Comparison of ENCODE assay signal across 9 mouse cellular contexts in genomic region chr9:62549809-62550208, GRCm38 (mm10). TPM values are rescaled to one million over a fixed set of nuclear protein-coding genes. Genes with fewer than 3 reads are reported as not detected.
DNase-seq lines count a peak whose midpoint lies in the region; ATAC-seq lines count a peak whose summit lies in the region.
"Had no signal": no experiment of that assay in that cellular context is flagged by ENCODE, and none has a peak within 500 bp of the region (broad histone marks: within the 10 kb centered on the region; RNA-seq: fewer than 3 reads in every experiment).

No protein-coding gene starts in this region.

- no peak overlapping the region for H3K4me3 ChIP-seq in forebrain, embryonic 16.5 days (replicated peaks; ENCODE audit: low read length)
- H3K4me3 ChIP-seq: limb, embryonic 15.5 days had no signal

- WGBS in forebrain, embryonic 16.5 days: 2% methylated on average over 8 of the region's 8 CpGs

- H3K27ac ChIP-seq in forebrain, embryonic 16.5 days (ENCODE audit: low read length): no peak overlapping the region
- H3K27ac ChIP-seq: limb, embryonic 15.5 days had no signal

- H3K4me2 ChIP-seq in forebrain, embryonic 16.5 days (ENCODE audit: low read length): no peak overlapping the region
- H3K4me2 ChIP-seq: limb, embryonic 15.5 days had no signal

- no peaks in the 10 kb centered on the region for H3K9me3 ChIP-seq in forebrain, embryonic 16.5 days (ENCODE audit: control insufficient read depth, low read length)
- H3K9me3 ChIP-seq: limb, embryonic 15.5 days had no signal

- DNase-seq in MN1 (ENCODE audit: low spot score): peak; percentile 90
- peak; percentile 97 for DNase-seq in cerebellum, adult 11 months
- DNase-seq in heart, postnatal 4 days: peak; percentile 95
- peak; percentile 90 for DNase-seq in layer of hippocampus, adult 9-11 months
- peak; percentile 94 for DNase-seq in lung, postnatal 36 days
- peak; percentile 94 for DNase-seq in right cerebral cortex, adult 18-20 months
- DNase-seq in urinary bladder, adult 18-20 months (ENCODE audit: low spot score in 2 of 2): peak; percentile 84 to 88

- no peaks in the 10 kb centered on the region for H3K36me3 ChIP-seq in forebrain, embryonic 16.5 days (ENCODE audit: control insufficient read depth, insufficient read depth)
- H3K36me3 ChIP-seq: limb, embryonic 15.5 days had no signal

- no peaks in the 10 kb centered on the region for H3K27me3 ChIP-seq in forebrain, embryonic 16.5 days (replicated peaks; ENCODE audit: control insufficient read depth, insufficient read depth, low read length)
- H3K27me3 ChIP-seq: limb, embryonic 15.5 days had no signal

- no peak overlapping the region for H3K9ac ChIP-seq in forebrain, embryonic 16.5 days (replicated peaks; ENCODE audit: low read depth, low read length)
- H3K9ac ChIP-seq: limb, embryonic 15.5 days had no signal

- peak; percentile 39 for ATAC-seq in forebrain, embryonic 16.5 days

- H3K4me1 ChIP-seq in forebrain, embryonic 16.5 days (replicated peaks; ENCODE audit: control insufficient read depth, insufficient read depth, low read length): peaks cover 20% of the 10 kb centered on the region
- H3K4me1 ChIP-seq: limb, embryonic 15.5 days had no signal

RNA-seq across cellular contexts. Expression of gene Coro2b, which starts 13.0 kb away (rescaled TPM):
- polyA plus RNA-seq in forebrain, embryonic 16.5 days (2015; fragmentation: Nextera tagmentation; extraction: Ambion mirVana): 41.7 and 44.9 TPM in 2 replicates
- total RNA-seq in heart, postnatal 4 days (2021): 10 to 100 TPM; 16.2 to 16.9 TPM
